Mouse (Mus musculus): Measurements from ENCODE around the gene Uvrag.

Uvrag gene

DNA sequence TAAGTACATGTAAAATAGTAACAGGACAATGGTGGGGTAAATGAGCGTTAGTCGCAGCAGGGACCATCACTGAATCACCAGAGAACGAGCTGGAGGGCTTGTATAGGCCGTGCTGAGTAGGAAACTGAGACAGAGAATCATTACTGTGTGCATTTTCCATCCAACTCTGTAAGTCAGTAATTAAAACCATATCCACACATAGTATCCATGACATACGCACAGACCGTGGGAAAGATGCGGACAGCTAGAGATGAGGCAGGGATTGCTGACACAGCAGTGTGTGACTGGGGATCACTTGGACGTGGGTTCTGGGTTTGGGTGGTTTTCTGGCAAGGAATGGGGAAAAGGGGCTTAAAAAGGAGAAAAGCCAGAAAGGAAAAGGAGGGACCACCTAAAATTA is 81.0 kb downstream of the Uvrag start:
- DNase-seq (ENCODE audit: low spot score), result no peak

DNA sequence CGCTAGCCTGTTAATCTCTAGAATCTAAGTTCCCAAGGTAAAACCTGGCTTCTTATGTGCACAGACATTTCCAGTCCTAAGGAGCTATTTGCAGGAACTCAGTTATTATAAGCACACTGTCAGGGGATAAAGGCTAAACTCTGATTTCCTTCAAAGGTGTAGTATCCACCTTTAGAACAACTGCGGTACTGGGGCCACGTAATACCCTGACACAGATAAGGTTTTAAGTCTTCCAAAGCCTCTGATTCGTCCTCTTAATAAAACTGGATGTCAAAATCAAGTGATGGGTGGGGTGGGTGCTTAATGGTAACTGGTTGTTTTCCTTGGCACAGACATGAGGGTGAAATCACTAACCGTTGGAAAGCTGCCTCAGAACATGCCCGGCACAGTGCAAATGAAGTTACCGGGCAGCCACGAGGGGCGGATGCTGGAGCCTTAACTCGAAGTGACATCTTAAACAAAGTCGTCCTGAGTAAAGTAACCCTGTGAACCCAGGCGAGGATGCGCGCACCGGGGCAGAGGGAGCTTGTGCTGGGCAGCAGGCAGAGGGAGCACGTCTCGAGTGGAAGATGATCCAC is 83.8 kb downstream of the Uvrag start:
- no peak for DNase-seq (ENCODE audit: low spot score)

DNA sequence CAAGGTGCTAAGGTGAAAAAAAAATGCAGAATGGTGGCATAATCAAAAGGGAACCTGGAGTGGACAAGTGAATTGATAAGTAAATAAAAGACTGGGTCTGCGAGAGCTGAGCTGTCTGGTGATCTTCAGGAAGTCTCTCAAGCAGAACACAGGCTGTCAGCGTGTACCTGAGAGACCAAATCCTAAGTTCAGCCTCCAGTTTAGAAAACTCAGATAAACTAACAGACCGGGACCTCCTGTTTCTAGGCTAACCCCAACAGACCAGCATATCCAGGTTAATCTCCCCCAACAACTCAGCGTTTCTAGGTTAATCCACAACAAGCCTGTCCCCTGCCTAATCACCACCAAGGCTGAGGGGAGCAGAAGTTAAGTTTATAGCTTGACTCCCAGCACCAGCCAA is 87.3 kb downstream of the Uvrag start:
- no peak for DNase-seq (ENCODE audit: low spot score)

DNA sequence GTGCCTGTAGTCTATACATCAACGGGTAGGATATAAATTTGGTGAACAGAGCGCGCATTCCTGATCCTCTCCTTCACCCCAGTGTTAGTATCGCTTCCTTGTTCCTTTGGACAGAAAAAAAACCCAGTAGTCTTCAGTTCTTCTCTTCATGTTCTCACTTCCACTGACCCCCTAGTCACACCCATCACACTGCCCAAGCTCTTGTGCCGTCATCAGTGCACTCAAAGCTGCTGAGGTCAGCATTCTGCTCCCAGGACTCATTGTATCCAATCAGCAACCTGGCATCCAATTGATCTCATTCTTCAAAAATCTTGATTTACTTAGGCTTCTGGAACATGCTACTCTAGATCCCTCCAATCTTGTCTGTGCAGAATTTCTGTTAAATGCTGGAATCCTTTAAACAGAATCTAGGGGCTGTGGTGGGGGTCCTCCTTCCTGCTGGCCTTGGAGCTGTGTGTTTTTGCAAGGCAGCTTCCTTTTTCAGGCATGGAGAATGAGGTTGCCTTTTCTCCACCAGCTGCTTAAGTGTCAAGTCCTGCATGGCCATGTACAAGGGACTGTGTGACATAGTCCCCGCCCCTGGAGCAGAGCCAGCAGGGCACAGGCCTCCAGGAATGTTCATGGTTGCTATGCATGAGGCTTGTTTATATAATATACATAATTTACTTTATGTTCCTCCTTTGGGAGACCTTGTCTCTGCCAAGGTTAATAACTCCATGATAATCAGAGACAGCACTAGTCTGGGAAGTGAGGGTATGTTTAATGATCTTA is 88.3 kb downstream of the Uvrag start:
- no peak for DNase-seq (ENCODE audit: low spot score)

DNA sequence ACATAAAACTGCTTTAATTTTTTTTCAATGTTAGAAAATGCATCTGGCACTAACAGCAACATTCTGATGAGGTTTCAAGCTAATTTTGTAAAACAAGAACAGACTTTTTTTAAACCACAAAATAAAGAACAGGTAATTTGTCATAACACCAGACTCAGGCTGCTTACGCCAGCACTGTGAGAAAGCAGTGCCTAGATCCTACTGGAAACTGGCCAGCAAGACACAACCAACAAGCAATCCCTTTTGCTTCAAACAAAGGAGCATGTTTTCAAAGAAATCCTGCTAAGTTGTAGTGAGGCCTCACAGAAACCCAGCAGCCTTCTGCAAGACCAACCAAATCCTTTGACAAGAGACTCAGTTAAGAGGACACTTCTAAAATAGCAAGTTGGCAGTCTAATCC is 90.1 kb downstream of the Uvrag start:
- no peak for DNase-seq (ENCODE audit: low spot score)

- no peak for DNase-seq (ENCODE audit: low spot score)
Measured at GRCm38 (mm10) chr7:99049897-99050296, 91.0 kb downstream of the Uvrag start.

- DNase-seq (ENCODE audit: low spot score), result no peak
Measured at GRCm38 (mm10) chr7:99046545-99047206, 94.3 kb downstream of the Uvrag start.

DNA sequence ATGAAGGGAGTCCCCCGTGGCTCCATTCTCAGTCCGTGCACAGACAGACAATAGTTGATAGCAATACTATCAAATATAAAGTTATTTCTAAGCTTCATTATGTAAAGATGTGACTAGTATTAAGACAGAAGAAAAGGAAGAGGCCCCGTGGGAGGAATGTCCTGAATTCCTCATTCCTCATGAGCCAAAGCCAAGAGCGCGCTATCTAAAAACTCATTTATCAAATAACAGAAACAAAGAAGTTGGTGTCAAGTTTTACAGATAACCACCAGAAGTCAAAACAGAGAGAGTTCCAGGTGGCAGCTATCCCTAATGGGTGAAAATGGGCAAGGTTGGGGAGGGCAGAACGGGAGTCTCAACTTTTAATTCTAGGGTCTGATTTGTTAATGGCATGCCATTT is 95.4 kb downstream of the Uvrag start:
- no peak for DNase-seq (ENCODE audit: low spot score)

DNA sequence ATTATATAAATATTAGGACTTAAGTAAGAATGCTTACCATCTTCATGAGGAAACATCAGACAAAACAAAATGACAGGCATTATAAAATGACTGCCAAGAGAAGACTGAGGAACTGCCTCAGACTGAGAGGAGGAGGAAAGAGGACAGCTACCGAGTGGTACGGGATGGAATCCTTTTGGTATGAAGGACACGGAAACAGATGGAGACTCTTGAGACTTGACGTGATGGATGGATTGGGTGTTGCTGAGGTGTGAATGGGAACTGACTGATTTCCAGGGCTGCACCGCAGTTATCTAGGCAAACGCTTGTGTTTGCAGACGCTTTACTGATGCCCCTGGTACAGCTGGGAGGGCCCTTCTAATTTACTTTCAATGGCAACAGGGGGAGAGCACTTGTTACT is 97.0 kb downstream of the Uvrag start:
- peak; percentile 35 for DNase-seq (ENCODE audit: low spot score)

- DNase-seq (ENCODE audit: low spot score), result no peak
Measured at GRCm38 (mm10) chr7:99043322-99043721, 97.6 kb downstream of the Uvrag start.

- no peak for DNase-seq (ENCODE audit: low spot score)
Measured at GRCm38 (mm10) chr7:99041818-99042217, 99.1 kb downstream of the Uvrag start.

GRCm38 (mm10) chr7:99039912-99040311 is 101.0 kb downstream of the Uvrag start:
- no peak for DNase-seq (ENCODE audit: low spot score)

- no peak for DNase-seq (ENCODE audit: low spot score)
Measured at GRCm38 (mm10) chr7:99036284-99036683, 104.7 kb downstream of the Uvrag start.

DNA sequence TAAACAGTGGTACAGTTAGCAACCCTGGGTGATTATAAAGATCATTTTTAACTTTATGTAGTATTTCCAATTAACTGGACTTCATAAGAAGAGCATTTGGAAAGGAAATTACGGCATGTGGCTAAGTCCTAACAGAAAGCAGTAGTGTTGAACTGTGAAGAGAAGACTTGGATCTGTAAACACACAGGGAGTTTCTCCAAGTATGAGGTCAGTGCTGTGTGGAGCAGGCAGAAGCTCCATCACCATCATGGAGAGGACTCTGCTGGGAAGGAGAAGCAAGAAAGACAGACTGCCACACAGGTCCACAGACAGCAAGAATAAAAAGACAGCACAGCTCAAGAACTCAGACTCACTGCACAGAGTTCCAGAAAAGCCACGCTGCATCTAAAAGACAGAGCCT is 106.0 kb downstream of the Uvrag start:
- DNase-seq (ENCODE audit: low spot score), result no peak

- DNase-seq (ENCODE audit: low spot score), result no peak
Measured at GRCm38 (mm10) chr7:99033838-99034237, 107.1 kb downstream of the Uvrag start.

DNA sequence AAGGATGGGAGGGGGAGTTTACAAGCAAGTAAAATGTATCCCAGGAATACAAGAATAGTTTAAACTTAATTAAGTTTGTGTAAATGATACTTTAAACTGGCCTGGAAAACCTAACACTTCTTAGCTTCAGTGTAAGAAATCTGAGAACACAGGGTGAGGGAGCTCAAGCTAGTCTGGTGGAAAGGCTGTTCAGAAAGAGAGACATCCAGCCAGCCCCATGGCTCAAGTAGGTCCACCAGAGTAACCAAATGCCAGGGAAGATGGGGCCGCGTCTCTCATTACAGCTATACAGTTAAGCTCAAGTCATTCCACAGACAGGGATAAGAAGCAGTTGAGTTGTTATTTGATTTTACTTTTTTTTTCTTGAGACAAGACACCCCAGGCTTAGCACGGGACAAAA is 107.6 kb downstream of the Uvrag start:
- no peak for DNase-seq (ENCODE audit: low spot score)

DNA sequence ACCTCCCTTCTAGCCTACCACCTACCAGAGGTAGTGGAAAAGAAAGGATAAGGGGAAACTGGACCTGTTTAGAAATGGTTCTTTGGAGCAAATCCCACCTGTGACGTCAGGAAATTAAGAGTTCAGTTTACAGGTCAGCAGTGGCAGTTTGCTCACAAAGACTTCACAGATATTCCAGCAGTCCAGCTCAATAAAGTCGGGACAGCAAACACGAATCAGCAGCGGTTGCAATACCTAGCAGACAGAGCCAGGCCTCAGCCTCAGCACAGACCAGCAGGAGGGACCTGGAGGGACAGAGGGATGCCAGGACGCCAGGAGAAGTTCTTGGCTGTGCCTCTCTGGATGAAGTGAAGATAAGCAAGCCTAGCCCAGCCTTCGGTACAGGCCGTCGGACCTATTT is 108.9 kb downstream of the Uvrag start:
- no peak for DNase-seq (ENCODE audit: low spot score)

DNA sequence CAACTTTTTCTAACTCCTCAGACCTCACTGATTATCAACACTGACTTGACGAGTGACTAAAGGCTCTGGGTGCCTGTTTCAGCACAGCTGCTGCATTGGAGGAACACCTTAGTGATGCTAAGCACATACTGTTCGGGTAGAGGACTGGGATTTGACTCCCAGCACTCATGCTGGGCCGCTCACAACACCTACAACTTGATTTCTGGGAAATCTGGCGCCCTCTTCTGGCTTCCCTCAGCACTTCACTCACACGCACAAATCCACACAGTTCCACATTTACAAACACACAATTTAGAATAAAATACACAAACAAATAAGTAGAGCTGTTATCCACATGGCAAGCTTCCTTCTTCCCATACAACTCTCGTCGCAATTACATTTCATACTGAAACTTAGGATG is 112.8 kb downstream of the Uvrag start:
- no peak for DNase-seq (ENCODE audit: low spot score)

GRCm38 (mm10) chr7:99027185-99027584 is 113.8 kb downstream of the Uvrag start:
- DNase-seq (ENCODE audit: low spot score), result no peak

GRCm38 (mm10) chr7:99025989-99026388 is 115.0 kb downstream of the Uvrag start:
- DNase-seq (ENCODE audit: low spot score), result no peak

DNA sequence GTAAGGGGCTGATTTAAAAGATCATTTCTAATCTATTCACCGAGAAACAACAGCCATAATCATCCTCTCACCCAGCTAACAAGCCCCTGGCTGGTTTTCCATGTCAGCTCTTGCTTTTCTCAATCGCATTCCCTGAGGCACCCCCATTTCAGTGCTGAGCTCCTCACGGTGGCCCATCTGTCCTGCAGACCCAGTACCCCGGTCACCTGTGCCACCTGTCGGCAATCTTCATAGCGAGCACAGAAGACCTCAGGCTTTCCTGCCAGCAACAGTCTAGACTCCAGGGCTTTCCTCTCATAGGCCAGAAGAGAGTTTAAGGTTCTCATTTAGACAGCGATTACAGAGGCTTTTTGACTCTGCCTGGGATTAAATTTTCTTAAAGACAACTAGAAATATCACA is 115.7 kb downstream of the Uvrag start:
- DNase-seq (ENCODE audit: low spot score), result no peak

DNA sequence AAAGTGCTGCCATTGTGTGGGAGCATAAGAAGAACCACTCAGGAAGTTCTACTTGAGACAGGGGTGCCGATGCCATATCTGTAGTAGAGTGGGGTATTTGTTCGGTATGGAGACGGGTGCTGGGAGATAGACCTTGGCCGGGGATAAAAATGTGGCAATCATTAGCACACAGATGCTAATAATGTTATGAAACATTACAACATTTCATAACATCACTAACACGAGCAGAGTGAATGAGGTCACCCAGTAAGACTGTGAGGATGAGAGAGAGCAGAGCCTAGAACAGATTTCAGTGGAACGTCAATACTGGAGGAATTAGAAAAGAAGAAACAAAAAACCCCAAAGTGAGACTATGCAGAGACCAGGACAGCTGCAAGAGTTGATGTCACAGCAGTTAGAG is 116.2 kb downstream of the Uvrag start:
- no peak for DNase-seq (ENCODE audit: low spot score)

- no peak for DNase-seq (ENCODE audit: low spot score)
Measured at GRCm38 (mm10) chr7:99023931-99024330, 117.0 kb downstream of the Uvrag start.

- peak; percentile 54 for DNase-seq (ENCODE audit: low spot score)
Measured at GRCm38 (mm10) chr7:99021277-99021676, 119.7 kb downstream of the Uvrag start.

Data from embryo, embryonic 10 days (tissue).